Mouse (Mus musculus): Measurements from ENCODE around the gene Defb25.

- TF ChIP-seq EP300 (IDR thresholded peaks at IDR 0.05; ENCODE audit: low read depth) (no peak), CTCF (IDR thresholded peaks at IDR 0.05; ENCODE audit: low read depth) (peak; percentile 70)
Measured at GRCm38 (mm10) chr2:152671642-152671999, 48.8 kb upstream of the Defb25 start.
